Mouse (Mus musculus) thymus, postnatal 4 days (tissue): ENCODE measurements around the gene Dnmt3a.

Experiments used
- DNase-seq: peaks from one replicate; pipeline ENCODE4 v3.0.0; 2021

The Dnmt3a gene

GRCm38 (mm10) chr12:3824906-3825713 lies 19.3 kb downstream of the Dnmt3a start:
- DNase-seq: no peak

- DNase-seq: no peak
These were observed 19.9 kb downstream of the Dnmt3a start for GRCm38 (mm10) chr12:3825714-3826080.

DNA sequence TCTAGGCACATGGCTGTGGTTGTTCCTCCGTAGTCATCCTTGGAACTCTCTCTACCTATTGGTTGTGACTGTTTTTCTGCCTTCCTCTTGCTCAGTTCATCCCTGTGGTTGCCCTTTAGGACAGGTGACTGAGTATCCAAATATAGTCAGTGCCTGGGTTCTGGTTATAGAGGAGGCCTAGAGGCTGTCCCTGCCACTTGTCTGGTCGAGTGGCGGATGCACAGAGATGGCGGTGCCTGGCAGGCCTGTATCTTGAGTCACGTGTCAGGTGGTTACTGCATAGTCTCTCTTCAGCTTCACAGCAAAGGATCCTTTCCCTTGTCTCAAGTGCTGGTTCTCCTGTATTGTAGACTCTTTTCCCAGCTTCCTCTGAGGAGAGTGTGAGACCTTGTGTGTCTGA lies 22.0 kb downstream of the Dnmt3a start:
- no peak for DNase-seq

DNA sequence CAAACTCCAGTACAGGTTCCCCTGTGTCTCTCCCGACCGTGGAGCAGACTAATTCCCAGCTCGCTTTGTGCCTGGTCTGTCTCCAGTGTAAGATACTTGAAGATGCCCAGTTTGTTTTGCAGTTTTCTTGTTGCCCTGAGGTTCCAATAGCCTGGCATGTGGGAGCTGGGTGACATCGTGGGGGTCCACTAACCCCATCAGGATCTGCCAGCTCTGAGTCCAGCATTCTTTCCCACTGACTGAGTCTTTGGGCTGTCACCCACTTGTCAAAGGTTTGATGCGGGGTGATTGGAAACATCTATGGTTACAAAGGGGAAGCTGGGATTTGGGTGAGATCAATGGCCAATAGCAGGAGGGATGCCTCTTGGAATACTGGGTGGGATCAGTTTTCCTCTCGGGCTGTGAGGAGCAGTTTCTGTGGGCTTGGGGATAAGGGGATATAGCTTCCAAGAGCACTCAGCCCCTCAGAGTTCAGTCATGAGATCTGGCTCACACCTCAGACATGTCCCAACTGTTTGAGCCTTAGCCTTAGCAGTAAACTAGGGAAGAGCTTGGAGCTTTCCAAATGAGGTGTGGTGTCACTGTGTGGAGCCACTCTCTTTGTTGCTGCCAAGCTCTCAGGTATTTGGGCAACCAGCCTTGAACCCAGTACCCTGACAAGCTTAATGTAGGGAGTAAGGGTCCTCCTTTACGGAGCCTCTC lies 27.4 kb downstream of the Dnmt3a start:
- no peak for DNase-seq

DNA sequence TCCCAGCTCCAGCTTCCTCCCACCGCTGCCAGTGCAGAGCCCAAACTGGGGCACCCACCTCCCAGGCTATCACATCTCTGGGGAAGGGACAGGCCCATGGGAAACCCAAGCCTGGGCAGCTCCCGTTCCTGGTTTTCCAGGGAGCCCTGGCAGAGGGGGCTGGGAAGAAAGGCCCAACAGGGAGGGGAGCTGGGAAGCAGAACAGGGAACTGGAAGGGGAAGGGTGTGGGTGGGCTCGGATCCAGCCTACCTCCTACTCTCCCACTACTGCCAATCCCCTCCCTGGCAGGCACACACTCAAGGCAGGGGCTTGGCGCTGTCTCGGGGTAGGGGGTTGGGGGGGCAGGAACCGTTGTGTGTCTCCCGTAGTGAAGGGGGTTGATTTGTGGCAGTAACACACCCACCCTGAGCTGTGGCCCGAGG lies 28.1 kb downstream of the Dnmt3a start:
- peak; percentile 63 for DNase-seq

- peak; percentile 79 for DNase-seq
These were observed 28.8 kb downstream of the Dnmt3a start for GRCm38 (mm10) chr12:3834373-3835314.

DNA sequence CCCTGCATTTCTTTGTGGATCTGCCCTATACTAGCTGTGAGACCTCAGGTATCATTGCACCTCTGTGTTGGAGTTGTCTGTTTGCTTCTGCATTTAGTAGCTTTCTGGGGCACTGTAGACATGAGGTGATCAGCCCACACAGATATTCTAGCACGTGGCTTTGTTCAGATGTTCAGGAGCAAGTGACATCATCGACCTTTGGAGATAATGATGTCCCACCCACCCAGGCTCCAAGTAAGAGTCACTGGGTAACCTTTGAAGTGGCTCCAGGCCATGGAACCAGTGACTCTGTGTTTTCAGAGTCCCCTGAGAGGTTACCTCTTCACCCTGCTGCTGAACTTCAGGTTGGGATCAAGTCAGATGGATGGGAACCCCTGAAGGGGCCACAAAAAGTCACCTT lies 29.8 kb downstream of the Dnmt3a start:
- no peak for DNase-seq

GRCm38 (mm10) chr12:3837081-3837832 lies 31.4 kb downstream of the Dnmt3a start:
- DNase-seq: no peak

DNA sequence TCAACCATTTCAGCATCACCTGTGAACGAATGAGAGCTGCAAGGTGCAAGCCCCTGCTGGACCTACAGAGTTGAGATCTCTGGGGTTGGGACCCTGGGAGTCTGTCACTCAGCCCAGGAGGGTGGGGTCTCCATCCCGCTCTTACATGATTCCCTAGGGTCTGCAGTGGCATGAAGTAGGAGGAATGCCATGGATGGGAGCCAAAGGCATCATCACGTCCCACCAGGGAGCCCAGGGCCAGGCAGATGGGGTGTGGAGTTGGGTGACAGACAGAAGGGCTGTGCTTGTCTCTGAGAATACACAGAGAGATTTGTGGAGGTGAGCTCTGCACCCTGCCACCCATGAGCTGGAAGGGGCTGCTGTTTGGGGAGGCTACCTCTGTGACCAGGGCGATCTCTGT lies 32.2 kb downstream of the Dnmt3a start:
- DNase-seq: no peak

DNA sequence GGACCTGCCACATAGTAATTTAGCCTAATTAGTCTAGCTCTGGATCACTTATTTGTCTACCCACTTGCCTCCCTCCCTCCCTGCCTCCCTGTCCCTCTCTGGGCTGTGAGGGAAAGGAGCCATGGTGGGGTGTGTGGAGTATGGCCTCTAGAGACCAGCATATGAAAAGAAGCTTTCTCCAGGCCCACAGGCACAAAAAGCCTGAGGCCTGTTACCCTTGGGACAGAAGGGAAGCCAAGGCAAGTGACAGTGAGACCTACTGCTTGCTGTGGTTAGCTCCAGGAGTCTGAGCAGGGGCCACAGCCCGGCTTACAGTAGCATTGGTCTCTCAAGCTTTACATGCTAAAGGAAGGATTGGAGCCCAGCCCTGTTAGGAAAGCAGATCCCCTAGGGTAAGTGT lies 33.9 kb downstream of the Dnmt3a start:
- DNase-seq: no peak

DNA sequence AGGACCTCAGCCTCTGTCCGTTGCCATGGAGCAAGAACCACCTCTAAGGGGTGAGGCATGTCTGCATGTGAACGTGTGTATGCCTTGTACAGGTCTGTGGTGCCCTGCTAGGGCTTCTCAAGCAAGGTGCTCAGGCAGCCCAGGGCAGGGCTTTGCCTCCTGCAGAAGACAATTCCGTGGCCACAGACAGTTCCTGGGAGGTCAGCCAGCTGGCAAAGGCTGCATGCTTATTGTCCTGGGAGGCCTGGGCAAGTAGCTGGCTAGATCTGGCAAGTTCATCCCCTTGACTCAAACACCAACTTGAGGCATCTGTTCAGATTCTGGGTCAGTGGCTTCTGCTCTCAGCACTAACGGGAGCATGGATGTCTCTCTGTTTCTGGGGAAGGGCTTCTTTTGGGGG lies 35.3 kb downstream of the Dnmt3a start:
- DNase-seq: no peak

GRCm38 (mm10) chr12:3842843-3843242 lies 37.0 kb downstream of the Dnmt3a start:
- DNase-seq: no peak

DNA sequence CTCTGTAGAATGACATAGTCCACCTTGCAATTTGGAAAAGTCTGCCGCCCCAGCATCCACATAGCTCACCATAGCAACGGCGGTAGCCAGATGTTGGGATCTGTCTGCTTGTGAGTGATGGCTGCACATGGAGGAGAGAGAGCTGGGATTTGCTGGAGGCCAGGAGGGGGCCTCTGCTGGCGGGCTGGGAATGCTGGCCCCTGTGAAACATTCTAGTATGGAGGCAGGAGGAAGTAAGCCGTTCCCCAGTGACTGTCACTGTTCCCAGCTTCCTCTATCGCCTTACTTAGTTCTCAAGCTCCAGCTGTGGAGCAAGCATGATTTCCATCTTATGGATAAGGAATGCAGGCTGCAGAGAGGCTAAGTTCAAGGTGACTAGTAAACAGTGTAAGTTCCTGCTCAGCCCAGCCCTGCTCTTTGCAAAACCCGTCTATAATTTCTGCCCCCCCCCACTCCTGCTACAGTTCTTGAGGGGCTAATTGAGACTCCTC lies 37.6 kb downstream of the Dnmt3a start:
- no peak for DNase-seq

- no peak for DNase-seq
These were observed 38.1 kb downstream of the Dnmt3a start for GRCm38 (mm10) chr12:3843918-3844317.

DNA sequence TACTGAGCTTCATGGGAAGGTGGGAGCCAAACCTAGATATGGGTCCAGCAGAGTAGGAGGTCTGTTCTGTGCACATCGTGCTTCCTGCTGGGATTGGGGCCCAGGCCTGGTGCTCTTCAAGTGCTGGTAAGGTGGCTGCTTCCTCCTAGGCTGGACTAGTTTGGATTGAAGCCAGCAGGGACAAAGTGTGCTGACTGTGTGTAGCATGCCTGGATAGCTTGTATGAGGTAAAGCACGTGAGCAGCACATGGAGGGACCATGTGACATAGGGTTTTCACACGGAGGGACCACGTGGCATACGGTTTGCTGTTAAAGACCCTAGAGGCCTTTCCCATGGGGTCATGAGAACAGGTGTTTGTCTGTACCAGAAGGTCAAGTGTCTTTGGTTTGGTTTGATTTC lies 38.5 kb downstream of the Dnmt3a start:
- DNase-seq: no peak

GRCm38 (mm10) chr12:3849481-3849880 lies 43.7 kb downstream of the Dnmt3a start:
- DNase-seq: no peak

- DNase-seq: no peak
These were observed 44.4 kb downstream of the Dnmt3a start for GRCm38 (mm10) chr12:3850165-3850564.

DNA sequence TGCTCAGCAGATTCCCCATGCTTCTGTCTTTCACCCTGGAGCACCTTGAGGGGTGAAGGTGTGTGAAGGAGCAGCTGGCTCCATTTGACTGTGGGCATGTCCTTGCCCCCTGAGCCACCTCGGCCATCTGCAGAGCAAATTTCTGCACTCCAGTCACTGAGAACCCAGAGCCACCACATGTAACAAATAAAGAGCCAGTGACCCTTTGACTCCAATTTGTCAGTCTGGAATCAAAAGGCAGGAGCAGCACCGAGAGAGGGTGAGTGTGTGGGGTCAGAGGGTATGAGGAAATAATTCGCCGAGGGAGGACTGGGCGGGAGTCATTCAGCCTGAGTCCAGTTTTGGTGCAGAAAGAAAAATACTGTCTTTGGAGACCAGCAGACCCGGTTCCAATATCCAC lies 44.9 kb downstream of the Dnmt3a start:
- DNase-seq: no peak

- no peak for DNase-seq
These were observed 45.4 kb downstream of the Dnmt3a start for GRCm38 (mm10) chr12:3851179-3851578.

- peak; percentile 84 for DNase-seq
These were observed 46.7 kb downstream of the Dnmt3a start for GRCm38 (mm10) chr12:3852521-3852920.

DNA sequence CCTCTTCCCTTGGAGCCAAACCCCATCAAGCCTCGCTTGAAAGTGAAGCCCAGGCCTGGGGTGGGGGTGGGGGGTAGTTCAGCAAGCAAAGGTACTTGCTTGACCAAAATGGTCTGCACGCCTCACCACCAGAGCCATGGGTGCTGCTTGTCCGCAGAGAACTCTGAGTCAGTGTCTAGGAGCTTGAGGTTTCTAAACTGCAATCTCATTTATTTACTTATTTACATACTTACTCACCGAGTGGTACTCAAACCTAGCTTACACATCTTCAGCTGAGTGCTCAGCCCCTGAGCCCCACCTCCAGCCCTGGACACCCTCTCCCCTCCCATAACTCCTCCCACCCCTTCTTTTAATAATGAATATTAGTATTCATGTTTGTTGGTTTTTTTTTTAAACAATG lies 48.6 kb downstream of the Dnmt3a start:
- DNase-seq: no peak

DNA sequence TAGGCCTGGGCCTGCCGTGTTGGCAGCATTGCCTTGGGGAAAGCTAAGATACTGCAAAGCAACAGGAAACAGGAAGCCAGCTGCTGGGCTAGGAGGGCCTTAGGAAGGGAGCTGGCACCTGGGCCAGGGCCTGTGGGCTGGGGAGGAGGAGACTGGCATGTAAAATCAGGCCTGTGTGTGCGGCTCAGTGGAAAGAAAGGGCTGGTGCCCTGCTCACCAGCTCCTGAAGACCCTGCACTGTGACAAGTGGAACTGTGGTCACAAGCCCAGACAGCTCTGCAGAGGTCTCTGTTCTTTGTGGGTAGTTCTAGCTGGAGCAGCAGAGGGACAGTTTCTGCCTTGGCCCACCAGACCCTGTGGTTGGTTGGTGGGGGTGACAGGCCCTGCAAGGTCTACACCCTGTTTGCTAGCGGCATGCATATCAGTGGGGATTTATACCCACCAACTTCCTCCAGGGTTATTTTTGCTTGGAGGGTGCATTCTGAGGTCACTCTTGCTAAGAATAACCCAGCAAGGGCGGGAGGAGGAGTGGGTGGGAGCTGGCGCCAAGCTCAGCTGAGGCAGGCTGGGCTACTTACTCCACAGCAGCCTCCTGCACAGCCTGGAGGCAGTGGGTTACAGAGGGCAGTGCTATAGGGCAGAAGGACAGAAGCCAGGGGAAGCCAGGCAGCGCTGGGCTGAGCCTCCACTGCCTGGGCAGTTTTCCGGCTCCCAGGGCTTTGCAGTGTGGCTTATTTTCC lies 50.1 kb downstream of the Dnmt3a start:
- DNase-seq: peak; percentile 80
